Comparison of ENCODE assay signal across 11 mouse cellular contexts in the genomic region with DNA sequence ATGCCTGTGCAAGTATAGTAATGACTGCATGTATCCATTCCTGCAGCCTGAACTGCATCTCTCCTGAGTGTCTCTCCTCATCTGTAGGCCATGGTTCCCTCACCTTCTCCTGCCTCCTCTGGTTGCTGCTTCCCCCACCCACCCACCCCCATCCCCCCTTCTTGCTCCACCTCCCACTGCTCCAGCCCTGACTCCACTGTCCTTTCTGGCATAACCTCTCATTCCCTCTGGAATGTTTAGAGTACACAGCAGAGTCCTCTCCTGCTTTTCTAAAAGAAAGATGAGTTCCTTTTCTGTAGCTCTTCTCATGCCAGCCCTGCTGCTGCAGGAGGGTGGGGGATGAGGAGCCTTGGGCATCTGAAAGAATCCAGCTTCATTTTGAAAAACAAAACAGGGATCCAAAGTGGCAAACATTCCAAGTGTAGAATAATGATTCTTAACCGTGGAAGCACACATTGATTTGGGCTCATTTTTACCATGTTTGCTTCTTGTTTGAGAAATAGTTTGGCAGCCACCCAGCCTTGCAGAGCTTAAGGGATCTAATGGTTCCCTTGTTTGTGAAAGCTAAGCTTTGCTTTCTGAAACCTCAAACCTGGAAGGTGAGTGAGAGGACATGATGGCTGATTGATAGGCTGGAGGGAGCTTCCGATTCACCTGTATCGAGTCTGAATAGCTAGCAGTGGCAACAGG.
DNase-seq lines count a peak whose midpoint lies in the region; ATAC-seq and TF ChIP-seq lines count a peak whose summit lies in the region.
"Had no signal": no experiment of that assay in that cellular context is flagged by ENCODE, and none has a peak within 500 bp of the region (broad histone marks: within the 10 kb centered on the region; RNA-seq: fewer than 3 reads in every experiment).

No protein-coding gene starts in this region.

- TF ChIP-seq EP300 in stomach, postnatal 0 days (optimal IDR thresholded peaks at IDR 0.05): no peak

- H3K4me1 ChIP-seq in hindbrain, embryonic 13.5 days (replicated peaks): peaks cover 27% of the 10 kb centered on the region
- H3K4me1 ChIP-seq in hindbrain, embryonic 10.5 days (replicated peaks): peaks cover 22% of the 10 kb centered on the region
- peaks cover 11% of the 10 kb centered on the region for H3K4me1 ChIP-seq in midbrain, embryonic 15.5 days
- peaks cover 22% of the 10 kb centered on the region for H3K4me1 ChIP-seq in midbrain, embryonic 10.5 days
- H3K4me1 ChIP-seq in intestine, embryonic 16.5 days (ENCODE audit: control insufficient read depth, insufficient read depth, low read length): peaks cover 4% of the 10 kb centered on the region; the same call in 1 of the 2 replicates
- no peaks in the 10 kb centered on the region for H3K4me1 ChIP-seq in stomach, postnatal 0 days (replicated peaks; ENCODE audit: control insufficient read depth, insufficient read depth)

- 83% methylated on average over 3 of the region's 3 CpGs for WGBS in hindbrain, embryonic 13.5 days
- WGBS in hindbrain, embryonic 10.5 days: 93% methylated on average over 3 of the region's 3 CpGs
- WGBS in midbrain, embryonic 15.5 days: 76% methylated on average over 3 of the region's 3 CpGs
- WGBS in midbrain, embryonic 10.5 days: 93% methylated on average over 3 of the region's 3 CpGs
- WGBS in intestine, embryonic 16.5 days: 62% methylated on average over 3 of the region's 3 CpGs
- 31% methylated on average over 3 of the region's 3 CpGs for WGBS in stomach, postnatal 0 days

- H3K27me3 ChIP-seq in hindbrain, embryonic 13.5 days: no peaks in the 10 kb centered on the region
- no peaks in the 10 kb centered on the region for H3K27me3 ChIP-seq in hindbrain, embryonic 10.5 days (ENCODE audit: insufficient read depth, poor library complexity, severe bottlenecking)
- H3K27me3 ChIP-seq in midbrain, embryonic 15.5 days (replicated peaks): no peaks in the 10 kb centered on the region
- no peaks in the 10 kb centered on the region for H3K27me3 ChIP-seq in midbrain, embryonic 10.5 days (ENCODE audit: low read depth, poor library complexity, severe bottlenecking)
- no peaks in the 10 kb centered on the region for H3K27me3 ChIP-seq in intestine, embryonic 16.5 days (replicated peaks; ENCODE audit: control insufficient read depth, insufficient read depth, low read length)
- H3K27me3 ChIP-seq in stomach, postnatal 0 days (ENCODE audit: control insufficient read depth, insufficient read depth, low read length): no peaks in the 10 kb centered on the region
- H3K27me3 ChIP-seq: heart, embryonic 15.5 days had no signal

- no peak for DNase-seq in hindbrain, embryonic 10.5 days (ENCODE audit: low spot score)
- DNase-seq in midbrain, embryonic 10.5 days (ENCODE audit: low spot score): no peak
- no peak for DNase-seq in stomach, postnatal 0 days (ENCODE audit: low spot score)
- no peak for DNase-seq in ovary, adult 18-20 months (ENCODE audit: low spot score)
- DNase-seq: kidney, adult 9 months had no signal

- no peak for ATAC-seq in hindbrain, embryonic 13.5 days (ENCODE audit: low FRiP score)
- no peak for ATAC-seq in midbrain, embryonic 15.5 days (replicated peaks)
- ATAC-seq in intestine, embryonic 16.5 days: peak; percentile 46; the same call in 1 of the 2 replicates
- ATAC-seq in stomach, postnatal 0 days (ENCODE audit: low FRiP score, low TSS enrichment): no peak
- ATAC-seq in megakaryocyte progenitor cell, adult 5-6 weeks (replicated peaks; ENCODE audit: poor library complexity): no peak
- ATAC-seq: CD4-positive, CD25-positive, alpha-beta regulatory T cell, adult 4 months had no signal

- H3K36me3 ChIP-seq in hindbrain, embryonic 13.5 days: peaks cover 24% of the 10 kb centered on the region
- H3K36me3 ChIP-seq in hindbrain, embryonic 10.5 days: peaks cover 62% of the 10 kb centered on the region
- peaks cover 8% of the 10 kb centered on the region; the same call in 1 of the 2 replicates for H3K36me3 ChIP-seq in midbrain, embryonic 15.5 days (replicated peaks)
- peaks cover 56% of the 10 kb centered on the region for H3K36me3 ChIP-seq in midbrain, embryonic 10.5 days
- peaks cover 7% of the 10 kb centered on the region for H3K36me3 ChIP-seq in intestine, embryonic 16.5 days (ENCODE audit: control insufficient read depth, insufficient read depth, low read length)
- H3K36me3 ChIP-seq in stomach, postnatal 0 days (ENCODE audit: control insufficient read depth, insufficient read depth, low read length): no peaks in the 10 kb centered on the region; the same call in 1 of the 2 replicates

- H3K4me2 ChIP-seq in hindbrain, embryonic 13.5 days: no peak overlapping the region
- H3K4me2 ChIP-seq in midbrain, embryonic 15.5 days: no peak overlapping the region
- H3K4me2 ChIP-seq in intestine, embryonic 16.5 days (ENCODE audit: low read depth, low read length): no peak overlapping the region
- no peak overlapping the region for H3K4me2 ChIP-seq in stomach, postnatal 0 days (replicated peaks; ENCODE audit: low read depth)
- H3K4me2 ChIP-seq: heart, embryonic 15.5 days had no signal

- H3K4me3 ChIP-seq in hindbrain, embryonic 13.5 days: no peak overlapping the region
- no peak overlapping the region for H3K4me3 ChIP-seq in hindbrain, embryonic 10.5 days
- H3K4me3 ChIP-seq in midbrain, embryonic 15.5 days: no peak overlapping the region
- no peak overlapping the region for H3K4me3 ChIP-seq in midbrain, embryonic 10.5 days
- no peak overlapping the region for H3K4me3 ChIP-seq in intestine, embryonic 16.5 days (ENCODE audit: low read length)
- H3K4me3 ChIP-seq in stomach, postnatal 0 days (ENCODE audit: low read depth, low read length): no peak overlapping the region
- H3K4me3 ChIP-seq: heart, embryonic 15.5 days had no signal

- H3K9me3 ChIP-seq in hindbrain, embryonic 13.5 days: no peaks in the 10 kb centered on the region
- no peaks in the 10 kb centered on the region for H3K9me3 ChIP-seq in hindbrain, embryonic 10.5 days
- H3K9me3 ChIP-seq in midbrain, embryonic 15.5 days: no peaks in the 10 kb centered on the region
- H3K9me3 ChIP-seq in midbrain, embryonic 10.5 days (replicated peaks): no peaks in the 10 kb centered on the region
- H3K9me3 ChIP-seq in intestine, embryonic 16.5 days (ENCODE audit: control insufficient read depth, low read length): no peaks in the 10 kb centered on the region
- H3K9me3 ChIP-seq in stomach, postnatal 0 days (ENCODE audit: control insufficient read depth, low read length): no peaks in the 10 kb centered on the region
- H3K9me3 ChIP-seq: heart, embryonic 15.5 days had no signal

- no peak overlapping the region for H3K9ac ChIP-seq in hindbrain, embryonic 13.5 days
- no peak overlapping the region for H3K9ac ChIP-seq in midbrain, embryonic 15.5 days
- no peak overlapping the region for H3K9ac ChIP-seq in intestine, embryonic 16.5 days (ENCODE audit: low read depth, low read length)
- no peak overlapping the region for H3K9ac ChIP-seq in stomach, postnatal 0 days (ENCODE audit: low read length)
- H3K9ac ChIP-seq: heart, embryonic 15.5 days had no signal

- H3K27ac ChIP-seq in hindbrain, embryonic 13.5 days: peak overlapping the region; percentile 66
- no peak overlapping the region for H3K27ac ChIP-seq in hindbrain, embryonic 10.5 days
- peak overlapping the region; percentile 32 for H3K27ac ChIP-seq in midbrain, embryonic 15.5 days
- no peak overlapping the region for H3K27ac ChIP-seq in midbrain, embryonic 10.5 days (replicated peaks)
- peak overlapping the region; percentile 66 for H3K27ac ChIP-seq in intestine, embryonic 16.5 days (ENCODE audit: low read length)
- H3K27ac ChIP-seq in stomach, postnatal 0 days (replicated peaks): peak overlapping the region; percentile 67
- H3K27ac ChIP-seq: heart, embryonic 15.5 days had no signal

- TF ChIP-seq CTCF in stomach, postnatal 0 days (IDR thresholded peaks at IDR 0.05; ENCODE audit: low read depth): no peak

Comparison
In these comparisons a context has a peak if more than half of its experiments do, and no peak if none do; other contexts are left out.
1. H3K27ac ChIP-seq: peak in hindbrain, embryonic 13.5 days (single experiment), midbrain, embryonic 15.5 days (single experiment), intestine, embryonic 16.5 days (single experiment) and stomach, postnatal 0 days (single experiment); none in hindbrain, embryonic 10.5 days (single experiment) and midbrain, embryonic 10.5 days (single experiment).